Mouse (Mus musculus): ENCODE measurements around the gene Trpm3. TPM values are rescaled to one million over a fixed set of nuclear protein-coding genes. Genes with fewer than 3 reads are reported as not detected.

Trpm3 gene
- polyA plus RNA-seq, 1 experiment from 2014 or later: 0.51 TPM

GRCm38 (mm10) chr19:22336278-22336677, 197.4 kb downstream of the Trpm3 start:
- Histone ChIP-seq H3K9ac (replicated peaks; ENCODE audit: low read depth) (no peak overlapping the region), H3K36me3 (ENCODE audit: insufficient read depth, low read length) (no peaks in the 10 kb centered on the region), H3K4me2 (replicated peaks; ENCODE audit: low read depth, low read length) (no peak overlapping the region), H3K4me1 (ENCODE audit: insufficient read depth, low read depth, low read length) (no peaks in the 10 kb centered on the region), H3K27me3 (replicated peaks; ENCODE audit: insufficient read depth, low read length) (no peaks in the 10 kb centered on the region), H3K27ac (ENCODE audit: low read length) (no peak overlapping the region), H3K4me3 (ENCODE audit: low read depth, low read length) (no peak overlapping the region), H3K9me3 (ENCODE audit: low read length) (no peaks in the 10 kb centered on the region)
- TF ChIP-seq CTCF (IDR thresholded peaks at IDR 0.05): no peak
- no peak for TF ChIP-seq EP300 (IDR thresholded peaks at IDR 0.05)
- WGBS: 83% methylated on average over 3 of the region's 3 CpGs
- DNase-seq (ENCODE audit: low spot score): no peak
- ATAC-seq: no peak

- Histone ChIP-seq H3K27ac (ENCODE audit: low read length) (no peak overlapping the region), H3K4me1 (ENCODE audit: insufficient read depth, low read depth, low read length) (no peaks in the 10 kb centered on the region), H3K4me3 (ENCODE audit: low read depth, low read length) (no peak overlapping the region), H3K4me2 (replicated peaks; ENCODE audit: low read depth, low read length) (no peak overlapping the region), H3K9me3 (ENCODE audit: low read length) (no peaks in the 10 kb centered on the region), H3K9ac (replicated peaks; ENCODE audit: low read depth) (no peak overlapping the region), H3K36me3 (ENCODE audit: insufficient read depth, low read length) (no peaks in the 10 kb centered on the region), H3K27me3 (replicated peaks; ENCODE audit: insufficient read depth, low read length) (no peaks in the 10 kb centered on the region)
- ATAC-seq (no peak), DNase-seq (ENCODE audit: low spot score) (peak; percentile 90)
- TF ChIP-seq EP300 (IDR thresholded peaks at IDR 0.05) (no peak), CTCF (IDR thresholded peaks at IDR 0.05) (peak; percentile 96)
- 8% methylated on average over 5 of the region's 5 CpGs for WGBS
Observed at GRCm38 (mm10) chr19:22337468-22337867, 198.6 kb downstream of the Trpm3 start.

- no peak overlapping the region for H3K4me3 ChIP-seq (ENCODE audit: low read depth, low read length)
- 65% methylated on average over 8 of the region's 8 CpGs for WGBS
- TF ChIP-seq CTCF (IDR thresholded peaks at IDR 0.05) (no peak), EP300 (IDR thresholded peaks at IDR 0.05) (no peak)
- H3K36me3 ChIP-seq (ENCODE audit: insufficient read depth, low read length): no peaks in the 10 kb centered on the region
- no peak overlapping the region for H3K9ac ChIP-seq (replicated peaks; ENCODE audit: low read depth)
- H3K27ac ChIP-seq (ENCODE audit: low read length): no peak overlapping the region
- H3K4me1 ChIP-seq (ENCODE audit: insufficient read depth, low read depth, low read length): no peaks in the 10 kb centered on the region
- no peaks in the 10 kb centered on the region for H3K27me3 ChIP-seq (replicated peaks; ENCODE audit: insufficient read depth, low read length)
- DNase-seq (ENCODE audit: low spot score) (peak; percentile 37), ATAC-seq (peak; percentile 53; the same call in 1 of the 2 replicates)
- no peaks in the 10 kb centered on the region for H3K9me3 ChIP-seq (ENCODE audit: low read length)
- H3K4me2 ChIP-seq (replicated peaks; ENCODE audit: low read depth, low read length): no peak overlapping the region
Observed at GRCm38 (mm10) chr19:22338927-22339326, 200.1 kb downstream of the Trpm3 start.

GRCm38 (mm10) chr19:22354037-22354541, 215.2 kb downstream of the Trpm3 start:
- ATAC-seq: no peak
- no peak for TF ChIP-seq CTCF (IDR thresholded peaks at IDR 0.05)
- TF ChIP-seq EP300 (IDR thresholded peaks at IDR 0.05): no peak
- Histone ChIP-seq H3K4me3 (ENCODE audit: low read depth, low read length) (no peak overlapping the region), H3K4me2 (replicated peaks; ENCODE audit: low read depth, low read length) (no peak overlapping the region), H3K9ac (replicated peaks; ENCODE audit: low read depth) (no peak overlapping the region), H3K27me3 (replicated peaks; ENCODE audit: insufficient read depth, low read length) (no peaks in the 10 kb centered on the region), H3K4me1 (ENCODE audit: insufficient read depth, low read depth, low read length) (no peaks in the 10 kb centered on the region), H3K9me3 (ENCODE audit: low read length) (no peaks in the 10 kb centered on the region), H3K27ac (ENCODE audit: low read length) (no peak overlapping the region), H3K36me3 (ENCODE audit: insufficient read depth, low read length) (no peaks in the 10 kb centered on the region)
- DNase-seq (ENCODE audit: low spot score): no peak
- WGBS: 86% methylated on average over 14 of the region's 14 CpGs

GRCm38 (mm10) chr19:22386890-22387289, 248.0 kb downstream of the Trpm3 start:
- Histone ChIP-seq H3K4me3 (ENCODE audit: low read depth, low read length) (no peak overlapping the region), H3K27ac (ENCODE audit: low read length) (no peak overlapping the region), H3K36me3 (ENCODE audit: insufficient read depth, low read length) (no peaks in the 10 kb centered on the region), H3K9me3 (ENCODE audit: low read length) (no peaks in the 10 kb centered on the region), H3K4me2 (replicated peaks; ENCODE audit: low read depth, low read length) (no peak overlapping the region), H3K27me3 (replicated peaks; ENCODE audit: insufficient read depth, low read length) (no peaks in the 10 kb centered on the region), H3K9ac (replicated peaks; ENCODE audit: low read depth) (no peak overlapping the region), H3K4me1 (ENCODE audit: insufficient read depth, low read depth, low read length) (no peaks in the 10 kb centered on the region)
- TF ChIP-seq EP300 (IDR thresholded peaks at IDR 0.05): no peak
- ATAC-seq (no peak), DNase-seq (ENCODE audit: low spot score) (no peak)
- 79% methylated on average over 3 of the region's 3 CpGs for WGBS

- DNase-seq (ENCODE audit: low spot score) (no peak), ATAC-seq (no peak)
- H3K4me3 ChIP-seq (ENCODE audit: low read depth, low read length): no peak overlapping the region
- no peak for TF ChIP-seq CTCF (IDR thresholded peaks at IDR 0.05)
- no peak for TF ChIP-seq EP300 (IDR thresholded peaks at IDR 0.05)
- 70% methylated on average over 1 of the region's 1 CpGs for WGBS
- H3K27ac ChIP-seq (ENCODE audit: low read length): no peak overlapping the region
- H3K27me3 ChIP-seq (replicated peaks; ENCODE audit: insufficient read depth, low read length): no peaks in the 10 kb centered on the region
- H3K9me3 ChIP-seq (ENCODE audit: low read length): no peaks in the 10 kb centered on the region
- no peaks in the 10 kb centered on the region for H3K4me1 ChIP-seq (ENCODE audit: insufficient read depth, low read depth, low read length)
- no peak overlapping the region for H3K4me2 ChIP-seq (replicated peaks; ENCODE audit: low read depth, low read length)
- no peak overlapping the region for H3K9ac ChIP-seq (replicated peaks; ENCODE audit: low read depth)
- no peaks in the 10 kb centered on the region for H3K36me3 ChIP-seq (ENCODE audit: insufficient read depth, low read length)
Observed at GRCm38 (mm10) chr19:22394700-22395099, 255.9 kb downstream of the Trpm3 start.

- TF ChIP-seq EP300 (IDR thresholded peaks at IDR 0.05) (no peak), CTCF (IDR thresholded peaks at IDR 0.05) (no peak)
- no peak for DNase-seq (ENCODE audit: low spot score)
- ATAC-seq: no peak
- Histone ChIP-seq H3K4me2 (replicated peaks; ENCODE audit: low read depth, low read length) (no peak overlapping the region), H3K27me3 (replicated peaks; ENCODE audit: insufficient read depth, low read length) (no peaks in the 10 kb centered on the region), H3K27ac (ENCODE audit: low read length) (no peak overlapping the region), H3K9ac (replicated peaks; ENCODE audit: low read depth) (no peak overlapping the region), H3K4me3 (ENCODE audit: low read depth, low read length) (no peak overlapping the region), H3K36me3 (ENCODE audit: insufficient read depth, low read length) (no peaks in the 10 kb centered on the region), H3K9me3 (ENCODE audit: low read length) (no peaks in the 10 kb centered on the region), H3K4me1 (ENCODE audit: insufficient read depth, low read depth, low read length) (no peaks in the 10 kb centered on the region)
- 81% methylated on average over 3 of the region's 3 CpGs for WGBS
Observed at GRCm38 (mm10) chr19:22404049-22404448, 265.2 kb downstream of the Trpm3 start.

Measured in lung, postnatal 0 days (tissue).